Comparison of ENCODE assay signal across 8 mouse cellular contexts in the genomic region with DNA sequence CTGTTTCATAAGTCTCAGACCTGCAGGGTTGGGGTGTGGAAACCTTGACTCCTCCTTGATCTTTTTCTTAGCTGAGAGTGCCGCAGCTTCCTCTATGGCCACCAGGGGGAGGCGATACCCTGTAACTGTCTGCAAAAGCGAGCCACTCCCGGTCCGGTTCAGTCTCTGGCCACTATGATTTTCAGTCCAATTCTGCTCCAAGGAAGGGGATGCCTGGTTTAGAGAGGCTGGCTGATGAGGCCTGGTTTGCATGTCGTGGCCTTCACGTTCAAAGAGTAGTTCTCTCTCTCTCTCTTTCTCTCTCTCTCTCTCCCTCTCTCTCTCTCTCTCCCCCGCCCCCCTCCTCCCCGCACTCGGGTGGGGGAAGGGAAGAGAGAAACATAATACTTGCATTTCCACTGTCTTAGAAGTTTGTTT.
DNase-seq lines count a peak whose midpoint lies in the region; ATAC-seq lines count a peak whose summit lies in the region.

No protein-coding gene starts in this region.

- peak overlapping the region; percentile 66 for H3K27ac ChIP-seq in intestine, embryonic 14.5 days (ENCODE audit: low read depth)

- peak overlapping the region; percentile 59 for H3K4me2 ChIP-seq in intestine, embryonic 14.5 days (ENCODE audit: low read length)

- DNase-seq in adrenal gland, adult 18-20 months (ENCODE audit: low spot score in 2 of 2) = peak; percentile 60 to 61
- peak; percentile 89 for DNase-seq in embryo, embryonic 11 days
- peak; percentile 76 for DNase-seq in gastrocnemius, postnatal 25 days
- DNase-seq in intestine, embryonic 14.5 days (ENCODE audit: low spot score) = peak; percentile 88
- peak; percentile 71 to 74 for DNase-seq in left cerebral cortex, postnatal 14 days (ENCODE audit: low spot score in 2 of 2)
- DNase-seq in right cerebral cortex, postnatal 14 days = peak; percentile 61
- DNase-seq in urinary bladder, postnatal 25 days (ENCODE audit: low spot score) = peak; percentile 64

- no peaks in the 10 kb centered on the region for H3K27me3 ChIP-seq in intestine, embryonic 14.5 days (replicated peaks; ENCODE audit: control insufficient read depth, insufficient read depth, low read length)

- no peaks in the 10 kb centered on the region for H3K36me3 ChIP-seq in intestine, embryonic 14.5 days (ENCODE audit: control insufficient read depth, insufficient read depth, low read length)

- WGBS in intestine, embryonic 14.5 days = 3% methylated on average over 9 of the region's 10 CpGs

- H3K9me3 ChIP-seq in intestine, embryonic 14.5 days (ENCODE audit: control insufficient read depth, low read length) = no peaks in the 10 kb centered on the region

- intact Hi-C loops in left cerebral cortex, postnatal 14 days (cut with DNase I) = loop anchor here (5.0 kb wide), 2 partner anchors 93 to 388 kb away; no protein-coding TSS in a partner anchor

- 0 out of 2 replicates have a peak overlapping the region, but pooled peaks have one; percentile 15 for H3K4me3 ChIP-seq in intestine, embryonic 14.5 days (ENCODE audit: low read depth, low read length)

- H3K9ac ChIP-seq in intestine, embryonic 14.5 days (ENCODE audit: low read length) = peak overlapping the region; percentile 39; the same call in 1 of the 2 replicates

- H3K4me1 ChIP-seq in intestine, embryonic 14.5 days (replicated peaks; ENCODE audit: control insufficient read depth, insufficient read depth, low read length) = peaks cover 16% of the 10 kb centered on the region

- ATAC-seq in intestine, embryonic 14.5 days (replicated peaks; ENCODE audit: low FRiP score, low TSS enrichment, low read depth) = peak; percentile 74
- ATAC-seq in megakaryocyte-erythroid progenitor cell, adult 5-6 weeks (replicated peaks; ENCODE audit: low FRiP score, low TSS enrichment, poor library complexity, severe bottlenecking) = peak; percentile 88

Comparison
In these comparisons a context has a peak if more than half of its experiments do, and no peak if none do; other contexts are left out.
1. Peak in every context shown above with its lines: DNase-seq, ATAC-seq, H3K4me3 ChIP-seq and H3K27ac ChIP-seq.